Mouse (Mus musculus): Measurements from ENCODE around the gene Gm20869. TPM values are rescaled to one million over a fixed set of nuclear protein-coding genes. Genes with fewer than 3 reads are reported as not detected.

Gene Gm20869
- not detected for polyA plus RNA-seq (2017; shearing (Covaris generic))

DNA sequence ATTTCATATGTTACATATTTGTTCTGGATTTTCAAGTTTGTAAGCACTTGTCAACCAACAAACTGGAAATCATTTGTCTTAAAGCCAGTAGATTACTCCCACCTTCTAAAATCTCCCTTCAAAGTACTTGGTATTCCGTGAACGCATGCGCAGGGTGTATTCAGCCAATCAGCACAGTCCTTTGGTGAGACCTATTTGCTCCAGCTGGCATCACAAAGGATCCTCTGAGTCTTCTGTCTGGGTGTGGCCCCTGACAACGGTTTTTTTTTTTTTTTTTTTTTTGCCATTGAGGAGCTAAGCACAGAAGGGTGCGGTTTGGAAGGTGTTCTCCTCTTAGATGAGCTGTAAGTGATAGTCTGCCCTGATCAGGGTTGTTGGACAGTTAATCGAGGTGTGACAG lies at the start of gene Gm20869:
Gene Gm20869, plus strand, starts transcription at position 301 of the 400 bp plus-strand sequence.

Other genes with a start within 250 kb of the Gm20869 start
- not detected for gene Gm20870, start 222.6 kb downstream of the Gm20869 start, polyA plus RNA-seq (2017; shearing (Covaris generic))